Mouse (Mus musculus): ENCODE measurements around the gene Zfp592. TPM values are rescaled to one million over a fixed set of nuclear protein-coding genes. Genes with fewer than 3 reads are reported as not detected.

The Zfp592 gene
- polyA plus RNA-seq, 1 experiment from 2014 or later = 13.2 TPM

DNA sequence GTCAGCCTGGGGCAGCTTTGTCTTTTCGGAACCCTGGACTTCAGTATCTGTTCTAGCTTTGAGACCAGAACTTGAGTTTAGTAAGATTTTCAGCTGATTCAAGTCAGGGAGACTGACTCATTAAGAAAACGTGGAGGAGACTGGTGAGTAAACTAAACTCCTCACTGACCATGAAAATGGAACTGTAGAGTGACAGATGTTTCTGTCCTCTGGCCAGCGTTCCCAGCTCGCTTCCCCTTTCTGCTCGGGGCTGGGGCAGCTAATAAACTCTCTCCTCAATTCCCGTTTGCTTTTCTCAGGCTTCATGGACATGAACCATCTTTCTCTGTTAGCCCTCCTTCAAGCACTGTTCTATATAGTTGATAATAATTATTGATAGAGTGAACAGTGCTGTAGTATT is 4.3 kb downstream of the Zfp592 start:
- Histone ChIP-seq H3K9ac (no peak overlapping the region), H3K9me3 (no peaks in the 10 kb centered on the region), H3K27me3 (replicated peaks) (no peaks in the 10 kb centered on the region), H3K36me3 (replicated peaks) (no peaks in the 10 kb centered on the region), H3K27ac (no peak overlapping the region), H3K4me3 (no peak overlapping the region), H3K4me2 (no peak overlapping the region), H3K4me1 (peaks cover 21% of the 10 kb centered on the region)
- ATAC-seq (replicated peaks) = no peak
- 66% methylated on average over 6 of the region's 6 CpGs for WGBS

DNA sequence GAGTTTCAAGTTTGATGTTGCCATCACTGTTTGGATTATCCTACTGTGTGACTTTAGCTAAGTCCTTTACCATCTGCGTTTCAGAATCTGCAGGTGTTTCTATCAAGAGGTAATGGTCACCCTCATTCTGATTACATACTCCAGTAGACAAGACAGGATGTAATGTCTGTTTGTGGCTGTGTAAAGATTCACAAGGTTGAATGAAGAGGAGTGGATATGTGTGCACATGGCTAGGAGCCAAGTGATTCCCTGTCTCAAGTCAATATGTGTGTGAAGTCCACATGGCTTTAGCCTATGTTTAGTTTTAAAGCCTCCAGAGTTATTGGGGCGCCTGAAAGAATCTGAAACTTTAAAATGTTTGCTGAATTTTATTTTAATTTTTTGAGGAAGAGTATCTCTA is 6.1 kb downstream of the Zfp592 start:
- Histone ChIP-seq H3K36me3 (replicated peaks) (no peaks in the 10 kb centered on the region), H3K9ac (no peak overlapping the region), H3K4me3 (no peak overlapping the region), H3K4me2 (no peak overlapping the region), H3K4me1 (peaks cover 19% of the 10 kb centered on the region), H3K9me3 (no peaks in the 10 kb centered on the region), H3K27me3 (replicated peaks) (no peaks in the 10 kb centered on the region), H3K27ac (no peak overlapping the region)
- 96% methylated on average over 2 of the region's 2 CpGs for WGBS
- ATAC-seq (replicated peaks) = no peak

DNA sequence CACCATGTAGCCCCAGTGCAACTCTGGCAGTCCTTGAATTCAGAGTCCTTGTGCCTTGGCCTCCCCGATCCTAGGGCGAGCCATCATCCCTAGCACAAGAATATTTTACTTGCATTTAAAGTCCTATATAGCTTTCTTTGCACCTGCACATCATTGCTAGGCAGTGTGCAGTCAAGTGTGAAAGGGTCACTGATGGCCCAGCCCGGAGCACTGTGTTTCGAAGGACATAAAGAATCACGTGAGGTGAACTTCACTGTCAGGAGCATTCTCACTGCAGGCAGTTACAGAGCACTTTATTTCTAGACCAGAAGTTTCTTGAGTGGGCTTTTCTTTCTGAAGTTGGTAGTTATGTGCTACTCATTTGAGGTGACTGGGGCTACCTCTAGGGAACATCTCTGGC is 8.4 kb downstream of the Zfp592 start:
- Histone ChIP-seq H3K9ac (no peak overlapping the region), H3K27ac (no peak overlapping the region), H3K4me1 (peaks cover 1% of the 10 kb centered on the region; the same call in 1 of the 2 replicates), H3K9me3 (no peaks in the 10 kb centered on the region), H3K4me3 (no peak overlapping the region), H3K27me3 (replicated peaks) (no peaks in the 10 kb centered on the region), H3K36me3 (replicated peaks) (no peaks in the 10 kb centered on the region), H3K4me2 (no peak overlapping the region)
- WGBS = 56% methylated on average over 5 of the region's 5 CpGs
- no peak for ATAC-seq (replicated peaks)

DNA sequence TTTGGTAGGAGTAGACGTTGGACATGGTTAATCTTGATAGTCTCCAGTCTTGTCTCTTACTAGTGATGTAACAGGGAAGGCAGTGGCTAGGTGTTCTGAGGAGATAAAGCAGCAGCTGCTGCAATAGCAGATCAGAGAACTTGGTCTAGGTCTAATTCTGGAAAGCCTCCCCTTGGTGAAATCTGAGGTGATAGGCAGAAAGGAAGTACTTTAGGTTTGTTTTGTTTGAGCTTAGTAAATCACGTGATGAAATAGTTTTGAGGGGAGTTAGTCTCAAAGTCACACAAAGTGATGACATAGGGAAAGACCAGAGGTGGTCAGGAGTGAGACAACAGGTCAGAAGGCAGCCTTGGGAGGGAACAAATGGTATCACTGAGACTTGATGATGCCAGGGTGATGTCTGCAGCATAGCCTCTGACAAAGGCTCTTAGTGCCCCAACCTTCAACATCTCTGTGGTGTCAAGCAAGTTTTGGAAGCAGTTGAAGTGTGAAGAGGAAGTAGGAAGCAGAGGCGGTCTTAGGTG is 11.1 kb downstream of the Zfp592 start:
- no peaks in the 10 kb centered on the region for H3K36me3 ChIP-seq (replicated peaks)
- no peak overlapping the region for H3K27ac ChIP-seq
- no peaks in the 10 kb centered on the region for H3K27me3 ChIP-seq (replicated peaks)
- no peaks in the 10 kb centered on the region for H3K4me1 ChIP-seq
- H3K4me2 ChIP-seq = no peak overlapping the region
- no peaks in the 10 kb centered on the region for H3K9me3 ChIP-seq
- 83% methylated on average over 3 of the region's 3 CpGs for WGBS
- no peak overlapping the region for H3K9ac ChIP-seq
- ATAC-seq (replicated peaks) = no peak
- no peak overlapping the region for H3K4me3 ChIP-seq

DNA sequence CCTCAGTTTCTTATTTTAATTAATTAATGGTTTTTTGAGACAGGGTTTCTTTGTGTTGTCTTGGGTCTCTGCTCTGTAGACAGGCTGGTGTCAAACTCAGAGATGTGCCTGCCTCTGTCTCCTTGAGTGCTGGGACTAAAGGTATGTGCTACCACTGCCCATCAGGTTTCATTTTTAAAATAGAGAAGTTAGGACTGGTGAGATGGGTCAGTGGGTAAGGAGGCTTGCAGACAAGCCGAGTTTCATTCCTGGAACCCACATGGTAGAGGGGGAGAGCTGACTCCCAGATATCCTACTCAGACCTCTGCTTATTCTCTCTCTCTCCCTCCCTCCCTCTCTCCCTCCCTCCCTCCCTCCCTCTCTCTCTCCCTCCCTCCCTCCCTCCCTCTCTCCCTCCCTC is 12.5 kb downstream of the Zfp592 start:
- WGBS = 92% methylated on average over 1 of the region's 1 CpGs
- ATAC-seq (replicated peaks) = no peak
- H3K9ac ChIP-seq = no peak overlapping the region
- H3K27me3 ChIP-seq (replicated peaks) = no peaks in the 10 kb centered on the region
- H3K27ac ChIP-seq = no peak overlapping the region
- H3K4me1 ChIP-seq = no peaks in the 10 kb centered on the region
- no peak overlapping the region for H3K4me2 ChIP-seq
- H3K9me3 ChIP-seq = no peaks in the 10 kb centered on the region
- no peak overlapping the region for H3K4me3 ChIP-seq
- no peaks in the 10 kb centered on the region for H3K36me3 ChIP-seq (replicated peaks)

DNA sequence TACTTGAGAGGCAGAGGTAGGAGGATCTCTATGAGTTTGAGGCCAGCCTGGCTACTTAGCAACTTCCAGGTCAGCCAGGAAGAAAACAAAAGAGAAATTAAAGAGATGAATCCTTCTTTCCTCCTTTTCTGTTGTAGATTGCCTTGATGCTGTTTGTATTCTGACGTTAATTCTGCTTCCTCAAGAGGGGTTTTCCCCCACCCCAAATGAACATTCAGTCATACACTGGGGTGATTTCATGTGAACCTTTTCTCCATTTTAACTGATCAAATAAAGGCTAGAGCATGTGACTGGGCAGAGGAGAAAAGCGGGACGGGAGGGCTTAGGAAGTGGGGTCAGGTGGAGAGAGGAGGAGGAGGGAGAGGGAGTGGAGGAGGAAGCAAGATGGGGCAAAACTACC is 14.8 kb downstream of the Zfp592 start:
- Histone ChIP-seq H3K4me3 (no peak overlapping the region), H3K27me3 (replicated peaks) (no peaks in the 10 kb centered on the region), H3K9ac (no peak overlapping the region), H3K4me2 (no peak overlapping the region), H3K9me3 (no peaks in the 10 kb centered on the region), H3K4me1 (no peaks in the 10 kb centered on the region), H3K36me3 (replicated peaks) (no peaks in the 10 kb centered on the region), H3K27ac (no peak overlapping the region)
- 79% methylated on average over 3 of the region's 3 CpGs for WGBS
- ATAC-seq (replicated peaks) = no peak

DNA sequence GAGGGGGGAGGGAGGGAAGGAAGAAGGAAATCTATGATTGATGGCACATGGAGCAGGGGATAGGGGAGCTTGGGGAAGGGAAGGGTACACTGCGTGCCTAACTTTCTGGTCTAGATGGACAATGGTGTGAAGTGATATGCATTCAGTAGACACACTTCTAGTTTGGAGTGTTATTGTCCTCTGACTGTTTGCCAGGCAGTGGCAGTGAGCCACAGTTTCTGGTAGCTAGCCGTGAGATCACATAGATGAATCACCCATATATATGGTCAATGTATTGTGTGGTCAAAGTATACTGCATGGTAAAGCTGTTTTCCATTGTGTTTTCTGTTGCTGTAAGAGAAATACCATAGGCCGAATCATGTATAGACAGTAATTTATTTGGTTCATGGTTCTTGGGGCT is 18.1 kb downstream of the Zfp592 start:
- H3K9me3 ChIP-seq = no peaks in the 10 kb centered on the region
- no peak overlapping the region for H3K9ac ChIP-seq
- H3K27me3 ChIP-seq (replicated peaks) = no peaks in the 10 kb centered on the region
- H3K36me3 ChIP-seq (replicated peaks) = no peaks in the 10 kb centered on the region
- H3K4me3 ChIP-seq = no peak overlapping the region
- no peak overlapping the region for H3K27ac ChIP-seq
- ATAC-seq (replicated peaks) = no peak
- no peak overlapping the region for H3K4me2 ChIP-seq
- H3K4me1 ChIP-seq = no peaks in the 10 kb centered on the region
- WGBS = over 99% methylated on average over 3 of the region's 3 CpGs

DNA sequence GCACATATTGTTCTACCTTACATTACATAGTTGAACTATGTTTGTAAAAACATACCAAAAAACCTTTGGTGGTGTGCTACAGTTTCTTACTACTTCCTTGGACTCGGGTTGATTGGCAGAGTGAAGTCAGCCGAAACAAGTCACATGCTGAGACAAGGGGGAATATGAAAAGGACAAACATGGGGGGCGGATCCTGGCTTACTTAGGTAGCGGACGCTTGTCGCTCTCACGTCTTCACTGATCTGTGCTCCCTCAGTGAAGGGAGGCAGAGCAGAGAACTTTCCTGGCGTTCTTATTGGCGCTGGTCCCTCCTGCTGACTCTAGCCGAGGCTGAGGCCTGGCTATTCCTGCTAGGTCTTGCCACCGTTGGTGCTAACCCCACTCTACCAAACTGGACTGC is 26.8 kb downstream of the Zfp592 start:
- no peak for ATAC-seq (replicated peaks)
- no peaks in the 10 kb centered on the region for H3K4me1 ChIP-seq
- WGBS = 41% methylated on average over 11 of the region's 11 CpGs
- H3K9ac ChIP-seq = no peak overlapping the region
- no peak overlapping the region for H3K4me3 ChIP-seq
- H3K4me2 ChIP-seq = no peak overlapping the region
- no peaks in the 10 kb centered on the region for H3K27me3 ChIP-seq (replicated peaks)
- H3K27ac ChIP-seq = no peak overlapping the region
- H3K36me3 ChIP-seq (replicated peaks) = peaks cover 16% of the 10 kb centered on the region
- H3K9me3 ChIP-seq = no peaks in the 10 kb centered on the region

DNA sequence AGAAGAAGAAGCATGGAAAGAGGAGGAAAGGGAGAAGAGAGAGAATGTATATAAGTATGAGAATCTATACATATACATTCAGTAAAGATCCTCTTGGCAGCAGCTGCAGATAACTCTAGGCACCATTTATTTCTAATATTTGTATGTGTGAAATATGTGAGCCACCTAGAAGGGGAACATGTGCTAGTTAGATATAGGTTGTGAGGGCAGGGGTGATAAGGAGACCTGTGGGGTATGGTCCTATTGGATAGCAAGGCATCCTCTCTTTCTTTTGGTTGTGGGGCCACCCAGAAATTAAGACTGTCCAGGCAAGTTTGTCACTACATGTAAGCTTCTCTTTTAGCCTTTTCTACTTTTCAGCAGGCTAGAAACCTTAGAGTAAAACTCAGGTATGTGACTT is 29.2 kb downstream of the Zfp592 start:
- no peak overlapping the region for H3K4me2 ChIP-seq
- H3K27me3 ChIP-seq (replicated peaks) = no peaks in the 10 kb centered on the region
- H3K27ac ChIP-seq = no peak overlapping the region
- H3K4me3 ChIP-seq = no peak overlapping the region
- peaks cover 26% of the 10 kb centered on the region for H3K36me3 ChIP-seq (replicated peaks)
- no peaks in the 10 kb centered on the region for H3K9me3 ChIP-seq
- ATAC-seq (replicated peaks) = no peak
- no peaks in the 10 kb centered on the region for H3K4me1 ChIP-seq
- no peak overlapping the region for H3K9ac ChIP-seq

DNA sequence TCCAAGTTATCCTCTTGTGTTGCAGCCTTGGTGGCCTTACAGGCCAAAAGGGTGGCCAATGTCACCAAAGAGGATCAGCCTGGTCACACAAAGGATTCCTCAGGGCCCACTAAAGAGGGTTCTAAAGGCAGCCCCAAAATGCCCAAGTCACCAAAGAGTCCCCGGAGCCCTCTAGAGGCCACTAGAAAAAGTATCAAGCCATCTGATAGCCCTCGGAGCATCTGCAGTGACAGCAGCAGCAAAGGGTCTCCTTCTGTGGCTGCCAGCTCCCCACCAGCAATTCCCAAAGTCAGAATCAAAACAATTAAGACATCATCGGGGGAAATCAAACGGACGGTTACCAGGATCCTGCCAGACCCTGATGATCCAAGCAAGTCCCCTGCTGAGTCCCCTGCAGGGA is 30.6 kb downstream of the Zfp592 start:
- Histone ChIP-seq H3K27ac (no peak overlapping the region), H3K4me1 (no peaks in the 10 kb centered on the region), H3K4me2 (no peak overlapping the region), H3K27me3 (replicated peaks) (no peaks in the 10 kb centered on the region), H3K9me3 (no peaks in the 10 kb centered on the region), H3K36me3 (replicated peaks) (peaks cover 26% of the 10 kb centered on the region), H3K4me3 (no peak overlapping the region), H3K9ac (no peak overlapping the region)
- WGBS = 49% methylated on average over 5 of the region's 5 CpGs
- ATAC-seq (replicated peaks) = no peak

DNA sequence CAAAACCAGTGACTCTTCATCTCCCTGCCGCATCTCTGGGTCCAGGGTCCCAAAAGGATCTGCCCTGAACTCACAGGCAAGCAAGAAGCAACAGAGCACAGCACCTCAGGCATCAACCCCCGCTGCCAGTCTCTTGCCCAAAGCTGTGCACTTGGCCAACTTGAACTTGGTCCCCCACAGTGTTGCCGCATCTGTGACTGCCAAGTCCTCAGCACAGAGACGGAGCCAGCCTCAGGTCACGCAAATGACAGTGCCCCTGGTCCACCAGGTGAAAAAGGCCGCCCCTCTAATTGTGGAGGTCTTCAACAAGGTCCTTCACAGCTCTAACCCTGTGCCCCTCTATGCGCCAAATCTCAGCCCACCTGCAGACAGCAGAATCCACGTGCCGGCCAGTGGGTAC is 31.2 kb downstream of the Zfp592 start:
- 97% methylated on average over 9 of the region's 9 CpGs for WGBS
- Histone ChIP-seq H3K9ac (no peak overlapping the region), H3K4me1 (no peaks in the 10 kb centered on the region), H3K9me3 (no peaks in the 10 kb centered on the region), H3K27ac (no peak overlapping the region), H3K27me3 (replicated peaks) (no peaks in the 10 kb centered on the region), H3K36me3 (replicated peaks) (peaks cover 29% of the 10 kb centered on the region), H3K4me3 (no peak overlapping the region), H3K4me2 (no peak overlapping the region)
- no peak for ATAC-seq (replicated peaks)

DNA sequence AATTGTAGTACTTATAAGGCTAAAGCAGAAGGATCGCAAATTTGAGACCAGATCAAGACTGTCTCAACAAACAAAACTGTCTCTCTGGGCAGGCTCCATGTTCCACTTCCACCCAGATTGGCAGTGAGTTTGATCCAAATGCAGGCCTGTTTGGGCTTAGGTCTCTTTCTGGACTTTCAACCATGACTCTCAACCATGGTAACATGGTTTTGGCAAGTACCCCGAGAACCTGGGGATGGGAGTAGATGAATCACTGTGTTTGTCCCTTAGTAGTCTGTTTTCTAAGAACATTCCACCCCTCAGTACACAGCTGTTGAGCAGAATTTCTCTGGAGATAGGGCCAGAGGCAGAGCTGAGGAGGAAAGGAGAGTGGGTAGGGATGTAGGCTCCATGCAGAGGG is 32.3 kb downstream of the Zfp592 start:
- no peak overlapping the region for H3K9ac ChIP-seq
- H3K4me1 ChIP-seq = no peaks in the 10 kb centered on the region
- peaks cover 40% of the 10 kb centered on the region for H3K36me3 ChIP-seq (replicated peaks)
- 94% methylated on average over 2 of the region's 2 CpGs for WGBS
- ATAC-seq (replicated peaks) = no peak
- H3K27ac ChIP-seq = no peak overlapping the region
- no peak overlapping the region for H3K4me2 ChIP-seq
- H3K4me3 ChIP-seq = no peak overlapping the region
- no peaks in the 10 kb centered on the region for H3K27me3 ChIP-seq (replicated peaks)
- no peaks in the 10 kb centered on the region for H3K9me3 ChIP-seq

DNA sequence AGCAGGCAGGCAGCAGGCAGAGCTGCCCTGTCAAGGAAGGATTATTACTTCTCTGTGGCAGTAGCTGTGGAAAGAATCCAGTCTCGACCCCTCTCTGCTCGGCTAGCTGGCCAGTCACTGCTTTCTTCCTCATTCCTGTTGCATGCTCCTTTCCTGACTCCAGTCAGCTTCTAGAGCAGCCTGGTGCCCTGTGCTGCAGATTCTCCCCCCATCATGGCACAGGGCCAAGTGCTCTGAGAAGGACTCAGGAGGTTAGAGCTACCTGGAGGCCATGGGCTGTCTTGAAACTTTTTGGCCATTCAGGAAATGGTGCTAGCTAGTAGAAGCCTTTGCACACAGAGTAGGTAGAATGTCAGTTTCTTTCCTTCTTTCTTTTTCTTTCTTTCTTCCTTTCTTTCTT is 46.2 kb downstream of the Zfp592 start:
- H3K4me1 ChIP-seq = no peaks in the 10 kb centered on the region
- no peaks in the 10 kb centered on the region for H3K27me3 ChIP-seq (replicated peaks)
- WGBS = 81% methylated on average over 2 of the region's 2 CpGs
- H3K36me3 ChIP-seq (replicated peaks) = peaks cover 33% of the 10 kb centered on the region
- no peak overlapping the region for H3K4me2 ChIP-seq
- H3K27ac ChIP-seq = no peak overlapping the region
- H3K9me3 ChIP-seq = no peaks in the 10 kb centered on the region
- no peak overlapping the region for H3K9ac ChIP-seq
- no peak overlapping the region for H3K4me3 ChIP-seq
- no peak for ATAC-seq (replicated peaks)
